Mouse (Mus musculus): Measurements from ENCODE around the gene Taf1c. TPM values are rescaled to one million over a fixed set of nuclear protein-coding genes. Genes with fewer than 3 reads are reported as not detected.

Gene Taf1c
- polyA plus RNA-seq, 1 experiment from 2014 or later = 15.5 TPM

GRCm38 (mm10) chr8:119548560-119549113, 56.4 kb downstream of the Taf1c start:
- Histone ChIP-seq H3K9me3 (no peaks in the 10 kb centered on the region), H3K9ac (no peak overlapping the region), H3K4me1 (peaks cover 7% of the 10 kb centered on the region; the same call in 1 of the 2 replicates), H3K4me2 (replicated peaks) (no peak overlapping the region), H3K36me3 (peaks cover 31% of the 10 kb centered on the region), H3K4me3 (no peak overlapping the region), H3K27ac (no peak overlapping the region), H3K27me3 (no peaks in the 10 kb centered on the region)
- ATAC-seq (ENCODE audit: insufficient number of reproducible peaks, insufficient read depth, low FRiP score, low TSS enrichment) = no peak
- WGBS = 78% methylated on average over 7 of the region's 7 CpGs

Other genes with a start within 250 kb of the Taf1c start
- gene Mlycd, start 210.3 kb downstream of the Taf1c start, polyA plus RNA-seq (2016; fragmentation: Nextera tagmentation; extraction: Ambion mirVana) = 12.5 and 14.7 TPM in 2 replicates
- gene Osgin1, start 171.1 kb downstream of the Taf1c start, polyA plus RNA-seq (2016; fragmentation: Nextera tagmentation; extraction: Ambion mirVana) = 0.43 and 0.56 TPM in 2 replicates
- 10.7 and 12.5 TPM in 2 replicates for gene Necab2, start 158.5 kb downstream of the Taf1c start, polyA plus RNA-seq (2016; fragmentation: Nextera tagmentation; extraction: Ambion mirVana)
- 1.7 and 3.3 TPM in 2 replicates for gene Slc38a8, start 103.5 kb downstream of the Taf1c start, polyA plus RNA-seq (2016; fragmentation: Nextera tagmentation; extraction: Ambion mirVana)
- 147 TPM in 2 replicates for gene Mbtps1, start 46.5 kb downstream of the Taf1c start, polyA plus RNA-seq (2016; fragmentation: Nextera tagmentation; extraction: Ambion mirVana)
- gene Hsdl1, start 30.0 kb downstream of the Taf1c start, polyA plus RNA-seq (2016; fragmentation: Nextera tagmentation; extraction: Ambion mirVana) = 37.2 and 39.5 TPM in 2 replicates
- 0.09 TPM in 1 of 2 replicates, not detected in the other for gene Dnaaf1, start 30.0 kb downstream of the Taf1c start, polyA plus RNA-seq (2016; fragmentation: Nextera tagmentation; extraction: Ambion mirVana)
- 0.10 and 0.23 TPM in 2 replicates for gene Adad2, start 7.5 kb upstream of the Taf1c start, polyA plus RNA-seq (2016; fragmentation: Nextera tagmentation; extraction: Ambion mirVana)
- gene Kcng4, start 30.5 kb upstream of the Taf1c start, polyA plus RNA-seq (2016; fragmentation: Nextera tagmentation; extraction: Ambion mirVana) = 0.08 and 0.11 TPM in 2 replicates
- 4.3 and 5.6 TPM in 2 replicates for gene Wfdc1, start 61.1 kb upstream of the Taf1c start, polyA plus RNA-seq (2016; fragmentation: Nextera tagmentation; extraction: Ambion mirVana)
- 1.1 and 1.9 TPM in 2 replicates for gene Atp2c2, start 94.8 kb upstream of the Taf1c start, polyA plus RNA-seq (2016; fragmentation: Nextera tagmentation; extraction: Ambion mirVana)
- gene Tldc1, start 173.2 kb upstream of the Taf1c start, polyA plus RNA-seq (2016; fragmentation: Nextera tagmentation; extraction: Ambion mirVana) = 11.6 and 14.4 TPM in 2 replicates
- 85.9 and 130 TPM in 2 replicates for gene Cotl1, start 235.3 kb upstream of the Taf1c start, polyA plus RNA-seq (2016; fragmentation: Nextera tagmentation; extraction: Ambion mirVana)